Mouse (Mus musculus) megakaryocyte progenitor cell, adult 5-6 weeks (primary cell): ENCODE results near the gene Eng. TPM values are rescaled to one million over a fixed set of nuclear protein-coding genes. Genes with fewer than 3 reads are reported as not detected.

ENCODE experiments used
- ATAC-seq: replicated peaks from 2 replicates; pipeline ENCODE4 v1.8.0; 2016; ENCODE audit warnings: mild to moderate bottlenecking, moderate TSS enrichment, inconsistent platforms; ENCODE audit not compliant: poor library complexity
- total RNA-seq, 2 experiments: library from RNA; stranded (forward) in 1 of 2; stranded (reverse) in 1 of 2; fragments of 157-497, 149-512 nt in 1 of 2; fragments of 200-1000 nt in 1 of 2; gene quantifications; 2 replicates each; pipeline versions ENCODE4 v1.2.3 to v1.2.4; 2015 to 2017

Eng gene
- total RNA-seq, 2 experiments from 2014 or later = 8.5 to 15.5 TPM

DNA sequence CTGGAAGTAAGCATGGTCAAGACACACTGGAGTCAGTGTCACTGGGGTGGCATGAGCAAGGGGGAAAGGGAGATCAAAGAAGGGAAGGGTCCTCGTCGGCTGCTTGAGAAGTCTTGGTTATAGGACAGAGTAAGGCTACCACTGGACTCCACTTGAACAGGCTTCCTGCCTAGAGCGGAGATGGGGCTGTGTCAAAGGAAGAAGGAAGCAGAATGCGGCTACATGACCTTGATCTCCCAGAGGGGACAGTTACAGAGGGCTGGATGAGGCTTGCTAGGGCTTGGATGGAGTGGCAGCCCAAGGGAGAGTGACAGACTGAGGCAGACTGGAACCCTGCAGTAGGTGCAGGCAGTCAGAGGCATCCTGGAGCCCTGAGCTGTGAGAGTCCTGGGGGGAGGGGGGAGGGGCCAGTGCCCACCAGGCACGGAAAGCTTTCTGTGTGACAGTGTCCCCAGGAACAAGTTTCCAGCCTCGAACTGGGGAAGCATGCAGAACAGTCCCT lies 5.8 kb upstream of the Eng start:
- ATAC-seq = no peak

DNA sequence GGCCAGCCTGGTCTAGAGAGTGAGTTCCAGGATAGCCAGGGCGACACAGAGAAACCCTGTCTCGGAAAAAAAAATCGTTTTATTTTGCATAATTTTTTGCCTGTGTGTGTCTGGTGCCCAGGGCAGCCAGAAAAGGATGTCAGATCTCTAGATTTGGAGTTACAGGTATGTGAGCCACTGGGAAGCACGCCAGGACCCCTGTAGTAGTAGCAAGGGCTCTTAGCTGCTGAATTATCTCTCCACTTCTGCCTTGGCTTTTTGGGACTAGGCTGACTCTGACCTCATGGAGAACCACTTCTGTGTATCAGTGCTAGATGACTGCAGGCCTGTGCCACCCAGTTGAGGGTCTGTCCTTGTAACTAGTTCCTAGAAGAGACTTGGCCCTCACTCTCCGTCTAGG lies 4.6 kb upstream of the Eng start:
- no peak for ATAC-seq

DNA sequence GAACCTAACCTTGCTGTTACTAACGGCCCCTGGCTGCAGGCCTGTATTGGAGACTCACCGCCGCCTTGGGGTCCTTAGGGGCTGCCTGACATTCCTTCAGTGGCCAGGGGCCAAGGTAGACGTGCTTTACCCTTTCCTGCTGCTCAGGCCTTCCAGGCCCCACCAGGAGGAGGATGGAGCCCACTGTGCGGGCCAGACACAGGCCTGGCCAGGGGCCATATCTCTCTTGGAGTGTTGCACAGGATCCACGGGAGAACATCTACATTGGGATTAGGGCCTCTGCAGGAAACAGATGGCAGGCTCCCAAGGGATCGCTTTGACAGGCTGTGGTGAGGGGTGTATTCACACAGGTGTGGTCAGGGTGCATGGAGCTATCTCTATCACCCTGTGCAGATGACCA lies 3.6 kb upstream of the Eng start:
- no peak for ATAC-seq

GRCm38 (mm10) chr2:32644083-32644482 lies 2.3 kb upstream of the Eng start:
- no peak for ATAC-seq

DNA sequence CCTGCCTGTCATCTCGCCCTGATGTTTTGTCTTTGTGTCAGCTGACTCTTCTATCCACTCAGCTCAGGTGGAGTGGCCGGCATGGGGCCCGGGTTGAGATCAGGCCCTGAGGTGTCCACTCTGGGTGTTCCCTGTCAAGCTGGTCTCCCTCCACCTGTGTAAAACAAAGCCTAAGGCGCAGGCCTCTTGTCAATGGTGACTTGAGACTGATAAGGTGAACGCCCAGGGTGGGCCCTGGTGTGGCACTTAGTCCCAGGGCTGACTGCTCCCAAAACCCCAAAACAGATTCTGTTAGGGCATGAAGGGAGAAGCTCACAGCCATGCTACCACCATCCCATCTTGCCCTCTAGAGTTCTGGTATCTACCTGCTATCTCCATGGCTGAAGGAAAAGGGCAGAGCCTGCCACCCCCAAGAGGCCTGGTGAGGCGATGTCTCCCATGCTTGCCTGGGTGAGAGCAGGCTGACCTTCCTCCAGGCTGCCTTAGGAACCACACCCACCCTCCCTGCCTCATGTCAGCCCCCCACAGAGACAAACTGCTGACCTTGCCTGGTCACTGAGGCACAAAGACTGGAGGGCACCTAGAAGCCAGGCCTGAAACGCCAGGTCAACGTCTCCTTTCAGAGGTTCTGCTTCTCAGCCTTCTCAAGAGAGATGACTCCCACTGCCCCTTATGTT lies 1.5 kb upstream of the Eng start:
- ATAC-seq = peak; percentile 27; the same call in 1 of the 2 replicates

DNA sequence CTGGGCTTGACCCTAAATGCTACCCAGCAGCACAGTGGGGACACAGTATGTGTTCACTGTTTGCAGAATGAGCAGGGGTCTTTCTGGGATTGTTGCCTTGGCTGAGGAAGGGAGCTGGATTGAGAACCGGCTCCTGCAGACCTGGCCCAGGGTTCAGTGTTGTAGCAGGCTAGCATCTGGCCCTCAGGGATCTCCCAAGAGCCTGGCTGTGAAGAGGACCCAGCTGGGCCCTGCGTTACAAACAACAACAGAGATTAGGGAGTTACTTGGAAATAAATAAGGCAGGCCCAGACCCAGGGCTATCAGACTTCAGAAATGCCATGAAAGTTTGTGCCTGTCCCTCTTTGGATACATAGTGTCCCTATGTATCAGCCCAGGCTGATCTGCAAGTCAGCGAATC lies 748 bp upstream of the Eng start:
- no peak for ATAC-seq

GRCm38 (mm10) chr2:32647366-32647765 lies 971 bp downstream of the Eng start:
- no peak for ATAC-seq

DNA sequence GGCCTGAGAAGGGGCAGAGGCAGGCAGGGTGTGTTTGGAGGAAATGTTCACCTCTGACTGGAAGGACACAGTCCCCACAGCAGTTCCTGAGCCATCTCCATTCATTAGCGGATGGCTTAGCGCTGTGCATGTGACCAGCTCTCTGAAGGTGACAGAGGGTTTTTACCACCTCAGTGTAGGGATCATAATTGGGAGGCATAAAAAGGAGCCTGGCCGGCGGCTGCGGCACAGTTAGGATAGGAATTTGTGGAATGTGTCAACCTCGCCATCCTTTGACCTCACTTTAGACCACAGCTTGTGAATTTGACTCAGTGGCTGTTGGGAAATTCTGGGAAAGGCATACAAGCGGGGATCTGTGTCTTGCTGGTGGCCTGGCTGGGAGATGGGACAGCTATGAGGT lies 7.4 kb downstream of the Eng start:
- no peak for ATAC-seq

GRCm38 (mm10) chr2:32654743-32655393 lies 8.5 kb downstream of the Eng start:
- ATAC-seq = peak; percentile 51

DNA sequence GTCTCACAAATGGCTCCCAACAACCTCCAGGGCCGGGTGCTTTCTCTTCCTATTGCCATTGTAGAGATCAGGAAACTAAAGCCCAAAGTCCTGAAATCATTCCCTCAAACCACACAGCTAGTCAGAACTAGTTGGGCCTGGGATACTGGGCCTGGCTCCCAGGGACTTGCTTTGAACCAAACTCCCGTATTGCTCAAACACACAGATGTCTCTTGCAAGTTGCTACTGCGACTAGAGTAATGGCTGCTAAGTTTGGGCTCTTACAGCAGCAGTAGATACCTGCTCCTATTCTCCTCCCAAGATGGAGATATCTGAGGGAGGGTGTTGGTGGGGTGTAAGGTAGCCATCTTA lies 9.0 kb downstream of the Eng start:
- no peak for ATAC-seq

DNA sequence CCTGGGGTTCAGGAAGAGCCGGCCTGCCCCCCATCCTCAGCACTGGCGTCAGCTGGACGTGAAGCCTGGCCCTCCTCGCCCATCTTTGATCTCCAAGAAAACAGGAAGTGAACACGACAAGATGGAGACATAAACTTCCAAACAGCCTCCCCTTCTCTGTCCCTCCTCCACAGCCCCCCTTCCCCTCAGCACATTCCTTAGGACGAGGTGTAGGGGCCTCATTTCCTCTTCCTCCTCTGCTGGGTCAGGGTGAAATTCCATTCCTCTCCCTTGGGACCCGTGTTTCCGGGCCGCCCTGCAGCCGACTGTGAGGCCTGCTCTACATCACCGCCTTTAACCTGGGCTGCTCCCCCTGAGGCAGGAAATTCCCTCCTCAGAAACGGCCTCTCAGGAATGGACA lies 9.4 kb downstream of the Eng start:
- no peak for ATAC-seq

- ATAC-seq = peak; percentile 67
Measured at GRCm38 (mm10) chr2:32658873-32659272, 12.5 kb downstream of the Eng start.

- ATAC-seq = no peak
Measured at GRCm38 (mm10) chr2:32661509-32662107, 15.2 kb downstream of the Eng start.

- ATAC-seq = no peak
Measured at GRCm38 (mm10) chr2:32662291-32662690, 15.9 kb downstream of the Eng start.

DNA sequence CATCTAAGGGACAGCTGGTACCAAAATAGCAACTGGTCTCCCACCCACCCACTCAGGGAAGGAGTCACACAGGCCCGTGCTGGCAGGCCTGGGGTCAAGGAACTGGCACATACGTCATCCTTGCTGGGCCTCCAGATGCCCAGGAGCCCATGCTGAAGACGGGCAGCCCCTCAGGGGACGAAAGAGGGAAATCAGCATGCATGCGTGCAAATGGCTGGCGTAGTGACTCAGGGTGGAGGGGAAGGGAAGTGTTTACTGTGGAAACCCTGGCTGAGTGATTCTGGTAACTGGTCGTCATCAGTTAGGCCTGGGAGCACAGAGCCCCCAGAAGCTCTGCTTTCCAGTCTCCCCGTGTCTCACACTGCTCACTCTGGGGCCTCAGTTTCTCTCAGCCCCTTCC lies 18.9 kb downstream of the Eng start:
- ATAC-seq = no peak

- no peak for ATAC-seq
Measured at GRCm38 (mm10) chr2:32665853-32666252, 19.5 kb downstream of the Eng start.

DNA sequence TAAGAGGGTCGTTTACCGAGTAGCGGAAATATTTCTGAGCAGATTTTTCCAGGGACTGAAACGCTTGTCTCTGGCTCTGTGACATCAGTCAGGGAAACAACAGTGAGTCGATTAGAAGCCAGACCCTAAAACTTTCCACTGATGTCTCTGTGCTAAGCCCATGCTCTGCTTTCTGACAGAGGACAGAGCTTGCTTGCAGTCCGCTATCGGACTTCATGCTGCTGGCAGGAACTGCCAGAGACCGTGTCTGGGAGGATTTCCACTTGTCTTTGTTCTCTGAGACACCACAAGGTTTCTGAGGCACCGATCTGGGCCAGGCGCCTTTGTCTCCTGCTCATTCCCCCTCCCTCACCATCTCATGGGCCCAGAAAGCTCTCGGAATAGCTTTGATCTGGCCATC lies 21.4 kb downstream of the Eng start:
- ATAC-seq = no peak

GRCm38 (mm10) chr2:32668176-32668575 lies 21.8 kb downstream of the Eng start:
- no peak for ATAC-seq

DNA sequence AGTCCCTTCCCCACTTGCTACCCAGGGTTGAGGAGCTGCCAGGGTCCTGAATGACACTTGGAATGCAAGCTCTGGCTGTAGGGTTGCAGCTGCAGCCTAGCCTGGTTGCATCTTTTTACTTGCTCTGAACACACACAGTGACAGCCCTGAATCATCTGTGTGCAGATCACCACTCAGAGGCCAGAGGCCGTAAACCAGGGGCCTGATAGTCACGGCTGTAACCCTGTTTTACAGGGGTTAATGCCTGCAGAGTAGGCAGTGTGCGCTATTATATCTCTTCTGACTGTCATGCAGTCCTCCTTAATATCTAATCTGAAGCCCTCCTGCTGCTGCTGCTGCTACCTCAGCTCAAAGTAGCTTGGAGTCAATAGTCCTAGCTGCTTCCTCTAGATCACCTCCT lies 23.5 kb downstream of the Eng start:
- peak; percentile 20; the same call in 1 of the 2 replicates for ATAC-seq

GRCm38 (mm10) chr2:32671147-32671546 lies 24.8 kb downstream of the Eng start:
- ATAC-seq = no peak

DNA sequence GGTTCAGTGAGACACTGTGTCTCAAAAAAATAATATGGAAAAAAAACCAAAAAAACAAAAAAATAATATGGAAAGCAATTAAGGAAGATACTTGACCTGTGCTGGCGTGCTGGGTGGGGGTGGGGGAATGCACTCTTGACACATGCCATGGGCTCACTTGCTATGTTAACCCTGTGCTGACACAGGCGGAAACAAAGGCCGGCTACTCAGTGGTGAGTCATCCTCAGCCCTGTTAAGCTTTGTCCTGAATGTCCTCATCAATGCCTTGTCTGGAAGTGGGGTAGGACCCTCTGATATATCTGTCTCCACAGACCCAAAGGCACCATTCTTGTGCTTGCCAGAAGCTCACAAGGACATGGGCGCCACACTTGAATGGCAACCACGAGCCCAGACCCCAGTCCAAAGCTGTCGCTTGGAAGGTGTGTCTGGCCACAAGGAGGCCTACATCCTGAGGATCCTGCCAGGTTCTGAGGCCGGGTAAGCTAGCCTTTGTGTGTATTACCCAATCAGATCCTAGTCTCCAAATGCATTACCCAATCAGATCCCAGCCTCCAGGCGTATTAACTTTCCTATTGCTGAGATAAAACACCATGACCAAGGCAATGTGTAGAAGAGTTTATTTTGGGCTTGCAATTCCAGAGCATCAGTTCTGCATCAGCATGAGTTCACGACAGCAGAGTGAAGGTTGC lies 25.7 kb downstream of the Eng start:
- ATAC-seq = no peak
